Mouse (Mus musculus) kidney, embryonic 14.5 days (tissue): ENCODE measurements at regions not wholly inside any gene's neighbourhood (a gene's known extent, or its start where the extent isn't known, plus 50 kb on each side); places are given as distances from the start of the nearest gene placed in this dataset.

Source experiments
- ATAC-seq: fragments of 200-750 bp; cut with Nextera tagmentation; 2 replicates; pipeline ENCODE4 v1.8.0; 2017; ENCODE audit warnings: moderate number of reproducible peaks, mild to moderate bottlenecking, moderate TSS enrichment, moderate library complexity; ENCODE audit not compliant: low FRiP score, low TSS enrichment
- H3K27ac ChIP-seq: fragments of 300-500 bp; sonication (generic); 2 replicates; pipeline ENCODE4 v1.5.1; 2014; ENCODE audit warnings: low read depth, mild to moderate bottlenecking, low read length, moderate library complexity, mixed read lengths
- H3K27me3 ChIP-seq: fragments of 300-500 bp; sonication (generic); 2 replicates; pipeline ENCODE4 v1.6.1; 2014; ENCODE audit warnings: mild to moderate bottlenecking, low read length; ENCODE audit not compliant: control insufficient read depth, insufficient read depth
- H3K36me3 ChIP-seq: fragments of 300-500 bp; sonication (generic); 2 replicates; pipeline ENCODE4 v1.6.1; 2014; ENCODE audit warnings: low read length, mixed read lengths; ENCODE audit not compliant: control insufficient read depth, insufficient read depth
- H3K4me1 ChIP-seq: fragments of 300-500 bp; sonication (generic); 2 replicates; pipeline ENCODE4 v1.6.1; 2014; ENCODE audit warnings: low read length, mixed read lengths; ENCODE audit not compliant: control insufficient read depth, insufficient read depth
- H3K4me2 ChIP-seq: fragments of 300-500 bp; sonication (generic); replicated peaks from 2 replicates; pipeline ENCODE4 v1.6.1; 2014; ENCODE audit warnings: low read depth, mild to moderate bottlenecking, low read length
- H3K4me3 ChIP-seq: fragments of 300-500 bp; sonication (generic); 2 replicates; pipeline ENCODE4 v1.5.1; 2014; ENCODE audit warnings: mild to moderate bottlenecking, low read length
- H3K9ac ChIP-seq: fragments of 300-500 bp; sonication (generic); 2 replicates; pipeline ENCODE4 v1.6.1; 2014; ENCODE audit warnings: low read depth, mild to moderate bottlenecking, low read length, moderate library complexity
- H3K9me3 ChIP-seq: fragments of 300-500 bp; sonication (generic); 2 replicates; pipeline ENCODE4 v1.6.1; 2016; ENCODE audit warnings: low read length; ENCODE audit not compliant: control insufficient read depth
- WGBS: fragments of 180-500 bp; shearing (Covaris S2); extraction: QIAGEN DNeasy Blood & Tissue Kit; methylation state at CpG from one replicate; pipeline ENCODE4 v1.1.7; 2014; 5-methylcytosine and 5-hydroxymethylcytosine counted together

- H3K4me3 ChIP-seq, result no peak overlapping the region
- ATAC-seq, result no peak
- H3K36me3 ChIP-seq, result no peaks in the 10 kb centered on the region
- H3K9ac ChIP-seq, result no peak overlapping the region
- H3K4me2 ChIP-seq, result no peak overlapping the region
- no peaks in the 10 kb centered on the region for H3K9me3 ChIP-seq
- H3K4me1 ChIP-seq, result no peaks in the 10 kb centered on the region
- H3K27ac ChIP-seq, result no peak overlapping the region
- H3K27me3 ChIP-seq, result no peaks in the 10 kb centered on the region
These were observed 90.8 kb downstream of the Rpe65 start for GRCm38 (mm10) chr3:159689743-159690142.

DNA sequence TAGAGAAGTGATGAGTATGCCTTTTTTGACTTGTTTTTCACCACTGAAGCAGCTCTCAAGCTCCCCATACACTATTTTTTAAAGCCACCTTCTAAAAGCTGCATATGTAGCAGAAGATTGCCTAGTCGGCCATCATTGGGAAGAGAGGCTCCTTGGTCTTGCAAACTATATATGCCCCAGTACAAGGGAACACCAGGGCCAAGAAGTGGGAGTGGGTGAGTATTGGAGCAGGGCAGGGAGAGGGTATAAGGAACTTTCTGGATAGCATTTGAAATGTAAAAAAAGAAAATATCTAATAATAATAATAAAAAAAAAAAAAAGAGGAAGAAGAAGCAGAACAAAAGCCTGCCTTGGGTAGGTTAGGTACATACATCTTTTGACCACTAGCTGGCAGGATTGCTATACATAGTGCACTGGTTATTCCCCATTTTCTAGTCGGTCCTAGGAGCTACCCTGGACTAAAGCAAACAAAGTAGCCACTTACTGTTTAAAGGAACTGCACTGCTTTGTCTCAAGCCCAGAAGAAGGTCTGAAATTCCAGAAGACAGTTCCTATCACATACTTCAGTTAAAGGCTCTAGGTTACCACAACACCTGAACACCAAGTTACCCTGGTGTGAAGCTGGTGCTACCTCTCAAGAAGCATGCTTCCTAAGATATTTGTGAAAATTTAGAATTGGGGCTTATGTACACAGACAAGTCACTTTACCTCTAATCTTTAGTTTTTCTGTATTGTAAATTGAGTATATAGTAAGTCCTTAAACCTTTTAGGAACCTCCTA lies 114.9 kb upstream of the Wls start:
- Histone ChIP-seq H3K4me3 (no peak overlapping the region), H3K9ac (no peak overlapping the region), H3K27ac (no peak overlapping the region), H3K4me2 (no peak overlapping the region), H3K9me3 (no peaks in the 10 kb centered on the region), H3K4me1 (no peaks in the 10 kb centered on the region), H3K27me3 (no peaks in the 10 kb centered on the region), H3K36me3 (no peaks in the 10 kb centered on the region)
- peak; percentile 93 for ATAC-seq
- 30% methylated on average over 2 of the region's 2 CpGs for WGBS

DNA sequence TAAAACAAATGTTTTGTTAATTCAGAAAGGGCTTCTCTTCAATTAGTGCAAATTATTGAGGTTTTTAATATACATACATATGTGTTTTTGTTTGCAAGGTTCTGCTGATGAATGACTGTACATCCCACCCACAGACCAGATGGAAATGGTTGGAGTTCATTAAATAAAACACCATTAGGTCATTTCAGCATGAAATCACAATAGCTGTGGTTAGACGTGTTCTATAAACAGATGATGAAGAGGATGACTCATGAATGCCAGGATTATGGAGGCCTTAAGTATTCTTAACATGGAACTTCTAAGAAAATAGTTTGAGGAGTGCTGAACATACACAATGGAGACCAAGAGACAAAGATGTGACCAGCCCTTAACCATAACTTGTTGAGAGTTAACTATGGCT lies 107.3 kb upstream of the Wls start:
- Histone ChIP-seq H3K27me3 (no peaks in the 10 kb centered on the region), H3K27ac (no peak overlapping the region), H3K4me3 (no peak overlapping the region), H3K36me3 (no peaks in the 10 kb centered on the region), H3K9me3 (no peaks in the 10 kb centered on the region), H3K4me1 (no peaks in the 10 kb centered on the region), H3K4me2 (no peak overlapping the region), H3K9ac (no peak overlapping the region)
- 78% methylated on average over 1 of the region's 1 CpGs for WGBS
- ATAC-seq, result no peak

DNA sequence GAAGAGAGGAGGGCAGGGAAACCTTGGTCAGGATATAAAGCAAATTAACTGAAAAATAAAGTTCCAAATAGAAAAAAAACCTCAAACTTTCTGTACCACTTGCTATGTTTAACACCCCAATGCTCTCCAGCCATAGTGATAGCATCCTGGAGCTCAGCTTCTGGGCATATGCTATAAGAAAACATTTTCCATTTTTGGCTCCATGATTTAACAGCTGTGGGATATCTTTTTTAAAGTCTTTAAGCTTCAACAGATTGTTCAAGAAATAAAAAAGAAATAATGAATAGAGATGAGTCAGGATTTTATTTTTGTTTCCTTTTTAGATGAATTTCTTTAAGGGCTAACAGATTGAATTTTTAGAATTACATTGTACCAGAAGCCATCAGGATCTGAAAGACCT lies 106.3 kb upstream of the Wls start:
- no peak overlapping the region for H3K4me2 ChIP-seq
- no peaks in the 10 kb centered on the region for H3K27me3 ChIP-seq
- ATAC-seq, result no peak
- H3K9ac ChIP-seq, result no peak overlapping the region
- H3K4me3 ChIP-seq, result no peak overlapping the region
- no peaks in the 10 kb centered on the region for H3K36me3 ChIP-seq
- no peaks in the 10 kb centered on the region for H3K9me3 ChIP-seq
- H3K27ac ChIP-seq, result no peak overlapping the region
- H3K4me1 ChIP-seq, result no peaks in the 10 kb centered on the region

DNA sequence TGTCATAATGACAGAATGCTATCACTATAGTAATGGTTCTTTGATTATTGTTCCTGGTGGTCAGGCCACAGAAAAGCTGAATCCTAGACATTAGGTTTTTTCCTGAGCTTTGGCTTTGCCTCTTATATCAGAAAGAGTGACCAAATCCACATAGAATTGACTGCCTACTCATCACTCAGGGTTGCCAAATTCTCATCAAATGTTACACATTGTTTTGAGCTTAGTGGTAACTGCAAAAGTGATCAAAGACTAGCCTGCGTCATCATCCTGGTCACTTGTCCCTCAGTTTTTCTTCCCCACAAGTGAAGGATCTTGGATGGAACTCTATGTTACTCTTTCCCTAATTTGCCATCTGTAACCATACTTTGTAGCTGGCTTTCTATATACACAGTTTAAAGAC lies 104.9 kb upstream of the Wls start:
- no peaks in the 10 kb centered on the region for H3K36me3 ChIP-seq
- no peak for ATAC-seq
- no peak overlapping the region for H3K4me2 ChIP-seq
- 88% methylated on average over 1 of the region's 1 CpGs for WGBS
- no peaks in the 10 kb centered on the region for H3K27me3 ChIP-seq
- no peak overlapping the region for H3K4me3 ChIP-seq
- H3K9me3 ChIP-seq, result no peaks in the 10 kb centered on the region
- H3K27ac ChIP-seq, result no peak overlapping the region
- H3K4me1 ChIP-seq, result no peaks in the 10 kb centered on the region
- H3K9ac ChIP-seq, result no peak overlapping the region

GRCm38 (mm10) chr3:159736070-159736469 lies 103.4 kb upstream of the Wls start:
- no peaks in the 10 kb centered on the region for H3K9me3 ChIP-seq
- no peak overlapping the region for H3K4me3 ChIP-seq
- H3K9ac ChIP-seq, result no peak overlapping the region
- no peaks in the 10 kb centered on the region for H3K4me1 ChIP-seq
- no peak overlapping the region for H3K4me2 ChIP-seq
- H3K36me3 ChIP-seq, result no peaks in the 10 kb centered on the region
- WGBS, result 83% methylated on average over 1 of the region's 1 CpGs
- no peak overlapping the region for H3K27ac ChIP-seq
- ATAC-seq, result no peak
- no peaks in the 10 kb centered on the region for H3K27me3 ChIP-seq

GRCm38 (mm10) chr3:159740600-159741279 lies 98.7 kb upstream of the Wls start:
- Histone ChIP-seq H3K9me3 (no peaks in the 10 kb centered on the region), H3K27me3 (no peaks in the 10 kb centered on the region), H3K4me2 (no peak overlapping the region), H3K4me1 (no peaks in the 10 kb centered on the region), H3K4me3 (no peak overlapping the region), H3K36me3 (no peaks in the 10 kb centered on the region), H3K9ac (no peak overlapping the region), H3K27ac (no peak overlapping the region)
- ATAC-seq, result no peak
- WGBS, result 73% methylated on average over 5 of the region's 5 CpGs

GRCm38 (mm10) chr3:159741816-159742215 lies 97.7 kb upstream of the Wls start:
- no peak for ATAC-seq
- Histone ChIP-seq H3K9me3 (no peaks in the 10 kb centered on the region), H3K27ac (no peak overlapping the region), H3K9ac (no peak overlapping the region), H3K36me3 (no peaks in the 10 kb centered on the region), H3K4me3 (no peak overlapping the region), H3K4me2 (no peak overlapping the region), H3K27me3 (no peaks in the 10 kb centered on the region), H3K4me1 (no peaks in the 10 kb centered on the region)

GRCm38 (mm10) chr3:159759740-159760139 lies 79.7 kb upstream of the Wls start:
- H3K27me3 ChIP-seq, result no peaks in the 10 kb centered on the region
- no peak overlapping the region for H3K4me2 ChIP-seq
- H3K9ac ChIP-seq, result no peak overlapping the region
- no peak for ATAC-seq
- no peak overlapping the region for H3K27ac ChIP-seq
- H3K36me3 ChIP-seq, result no peaks in the 10 kb centered on the region
- H3K9me3 ChIP-seq, result no peaks in the 10 kb centered on the region
- H3K4me1 ChIP-seq, result no peaks in the 10 kb centered on the region
- WGBS, result 64% methylated on average over 1 of the region's 1 CpGs
- no peak overlapping the region for H3K4me3 ChIP-seq
